Mouse (Mus musculus) erythroblast, embryonic 14.5 days (primary cell): ENCODE data around the gene Calr.

Experiments used
- GATA1 ChIP-seq: IDR thresholded peaks from 2 replicates; pipeline ENCODE4 v1.6.1; 2012; ENCODE audit warnings: low read length, inconsistent platforms, mixed read lengths
- TAL1 ChIP-seq: IDR thresholded peaks from 3 replicates; pipeline ENCODE4 v1.6.1; 2012; ENCODE audit warnings: low read length, inconsistent platforms, mixed read lengths

GRCm38 (mm10) chr8:84838513-84838912 lies 8.2 kb downstream of the Calr start:
- peak; percentile 99 for TF ChIP-seq GATA1
- peak; percentile 97 for TF ChIP-seq TAL1
